Mouse (Mus musculus) liver, postnatal 0 days (tissue): ENCODE results near the gene Zfp36l1.

Experiments
- CTCF ChIP-seq: sonication (generic); IDR thresholded peaks from 2 replicates; pipeline ENCODE4 v1.5.1; 2016; ENCODE audit warnings: antibody characterized with exemption, low read depth
- EP300 ChIP-seq: IDR thresholded peaks from 2 replicates; pipeline ENCODE4 v1.6.1; 2016; ENCODE audit warnings: antibody characterized with exemption, low read depth, mild to moderate bottlenecking

- no peak for TF ChIP-seq EP300
- no peak for TF ChIP-seq CTCF
These were observed 647 bp downstream of the Zfp36l1 start for GRCm38 (mm10) chr12:80112071-80112660.
